Mouse (Mus musculus): Measurements from ENCODE around the gene Troap. TPM values are rescaled to one million over a fixed set of nuclear protein-coding genes. Genes with fewer than 3 reads are reported as not detected.

Gene Troap
- total and polyA plus RNA-seq, 3 experiments = 22.3 to 73.9 (median 58.2) TPM

GRCm38 (mm10) chr15:99083258-99083657, 8.9 kb downstream of the Troap start:
- TF ChIP-seq POLR2AphosphoS5 (IDR thresholded peaks at IDR 0.05; ENCODE audit: insufficient replicate concordance, low read depth, low read length) (no peak), GATA2 (IDR thresholded peaks at IDR 0.05; ENCODE audit: borderline replicate concordance, low read depth, low read length) (no peak), GATA1 (IDR thresholded peaks at IDR 0.05; ENCODE audit: borderline replicate concordance, low read length) (no peak), TAL1 (conservative IDR thresholded peaks at IDR 0.05; ENCODE audit: low read depth, low read length) (no peak), CTCF (IDR thresholded peaks at IDR 0.05; ENCODE audit: low read depth, low read length) (no peak)
- peaks cover 58% of the 10 kb centered on the region for H3K36me3 ChIP-seq (replicated peaks)
- H3K9me3 ChIP-seq (replicated peaks) = peaks cover 3% of the 10 kb centered on the region
- ATAC-seq (ENCODE audit: extremely low read depth, insufficient number of reproducible peaks, low FRiP score, poor library complexity, severe bottlenecking) (no peak), DNase-seq (ENCODE audit: low spot score) (peak; percentile 40)
- peaks cover 12% of the 10 kb centered on the region; the same call in 1 of the 2 replicates for H3K27me3 ChIP-seq (ENCODE audit: insufficient read depth, low read length)
- H3K4me1 ChIP-seq (ENCODE audit: insufficient read depth, low read depth, low read length) = peaks cover 22% of the 10 kb centered on the region
- no peak overlapping the region for H3K4me3 ChIP-seq (ENCODE audit: low read depth, low read length)

GRCm38 (mm10) chr15:99083867-99084557, 9.6 kb downstream of the Troap start:
- peaks cover 3% of the 10 kb centered on the region for H3K9me3 ChIP-seq (replicated peaks)
- DNase-seq (ENCODE audit: low spot score) (no peak), ATAC-seq (ENCODE audit: extremely low read depth, insufficient number of reproducible peaks, low FRiP score, poor library complexity, severe bottlenecking) (no peak)
- H3K4me1 ChIP-seq (ENCODE audit: insufficient read depth, low read depth, low read length) = peaks cover 15% of the 10 kb centered on the region
- peaks cover 17% of the 10 kb centered on the region; the same call in 1 of the 2 replicates for H3K27me3 ChIP-seq (ENCODE audit: insufficient read depth, low read length)
- TF ChIP-seq GATA2 (IDR thresholded peaks at IDR 0.05; ENCODE audit: borderline replicate concordance, low read depth, low read length) = no peak
- no peak for TF ChIP-seq GATA1 (IDR thresholded peaks at IDR 0.05; ENCODE audit: borderline replicate concordance, low read length)
- TF ChIP-seq POLR2AphosphoS5 (IDR thresholded peaks at IDR 0.05; ENCODE audit: insufficient replicate concordance, low read depth, low read length) = no peak
- no peak for TF ChIP-seq CTCF (IDR thresholded peaks at IDR 0.05; ENCODE audit: low read depth, low read length)
- no peak for TF ChIP-seq TAL1 (conservative IDR thresholded peaks at IDR 0.05; ENCODE audit: low read depth, low read length)
- no peak overlapping the region for H3K4me3 ChIP-seq (ENCODE audit: low read depth, low read length)
- H3K36me3 ChIP-seq (replicated peaks) = peaks cover 50% of the 10 kb centered on the region

- ATAC-seq (ENCODE audit: extremely low read depth, insufficient number of reproducible peaks, low FRiP score, poor library complexity, severe bottlenecking) (no peak), DNase-seq (ENCODE audit: low spot score) (no peak)
- peaks cover 15% of the 10 kb centered on the region for H3K4me1 ChIP-seq (ENCODE audit: insufficient read depth, low read depth, low read length)
- H3K4me3 ChIP-seq (ENCODE audit: low read depth, low read length) = no peak overlapping the region
- H3K27me3 ChIP-seq (ENCODE audit: insufficient read depth, low read length) = peaks cover 22% of the 10 kb centered on the region
- H3K9me3 ChIP-seq (replicated peaks) = peaks cover 3% of the 10 kb centered on the region
- peaks cover 46% of the 10 kb centered on the region for H3K36me3 ChIP-seq (replicated peaks)
- no peak for TF ChIP-seq GATA2 (IDR thresholded peaks at IDR 0.05; ENCODE audit: borderline replicate concordance, low read depth, low read length)
- no peak for TF ChIP-seq POLR2AphosphoS5 (IDR thresholded peaks at IDR 0.05; ENCODE audit: insufficient replicate concordance, low read depth, low read length)
- no peak for TF ChIP-seq GATA1 (IDR thresholded peaks at IDR 0.05; ENCODE audit: borderline replicate concordance, low read length)
- TF ChIP-seq CTCF (IDR thresholded peaks at IDR 0.05; ENCODE audit: low read depth, low read length) = no peak
- TF ChIP-seq TAL1 (conservative IDR thresholded peaks at IDR 0.05; ENCODE audit: low read depth, low read length) = no peak
Observed at GRCm38 (mm10) chr15:99084618-99085017, 10.2 kb downstream of the Troap start.

- Histone ChIP-seq H3K4me3 (ENCODE audit: low read depth, low read length) (no peak overlapping the region), H3K36me3 (replicated peaks) (peaks cover 32% of the 10 kb centered on the region), H3K4me1 (ENCODE audit: insufficient read depth, low read depth, low read length) (peaks cover 11% of the 10 kb centered on the region), H3K9me3 (replicated peaks) (peaks cover 3% of the 10 kb centered on the region), H3K27me3 (ENCODE audit: insufficient read depth, low read length) (peaks cover 34% of the 10 kb centered on the region)
- ATAC-seq (ENCODE audit: extremely low read depth, insufficient number of reproducible peaks, low FRiP score, poor library complexity, severe bottlenecking) = no peak
- DNase-seq (ENCODE audit: low spot score) = no peak
- TF ChIP-seq GATA2 (IDR thresholded peaks at IDR 0.05; ENCODE audit: borderline replicate concordance, low read depth, low read length) (no peak), GATA1 (IDR thresholded peaks at IDR 0.05; ENCODE audit: borderline replicate concordance, low read length) (no peak)
Observed at GRCm38 (mm10) chr15:99085997-99086396, 11.6 kb downstream of the Troap start.

GRCm38 (mm10) chr15:99087253-99088075, 13.1 kb downstream of the Troap start, which contains the start of gene C1ql4:
TSS of gene C1ql4 (minus strand) at chr15:99087817.
- no peak for TF ChIP-seq GATA1 (IDR thresholded peaks at IDR 0.05; ENCODE audit: borderline replicate concordance, low read length)
- TF ChIP-seq POLR2AphosphoS5 (IDR thresholded peaks at IDR 0.05; ENCODE audit: insufficient replicate concordance, low read depth, low read length) = no peak
- no peak for TF ChIP-seq GATA2 (IDR thresholded peaks at IDR 0.05; ENCODE audit: borderline replicate concordance, low read depth, low read length)
- TF ChIP-seq CTCF (IDR thresholded peaks at IDR 0.05; ENCODE audit: low read depth, low read length) = no peak
- TF ChIP-seq TAL1 (conservative IDR thresholded peaks at IDR 0.05; ENCODE audit: low read depth, low read length) = no peak
- Histone ChIP-seq H3K4me3 (ENCODE audit: low read depth, low read length) (peak within 1 kb of the TSS; percentile 4; the same call in 1 of the 2 replicates), H3K4me1 (ENCODE audit: insufficient read depth, low read depth, low read length) (peaks cover 10% of the 10 kb centered on the region), H3K9me3 (replicated peaks) (peaks cover 3% of the 10 kb centered on the region), H3K27me3 (ENCODE audit: insufficient read depth, low read length) (peaks cover 38% of the 10 kb centered on the region), H3K36me3 (replicated peaks) (peaks cover 18% of the 10 kb centered on the region)
- DNase-seq (ENCODE audit: low spot score) (no peak), ATAC-seq (ENCODE audit: extremely low read depth, insufficient number of reproducible peaks, low FRiP score, poor library complexity, severe bottlenecking) (no peak)

- Histone ChIP-seq H3K36me3 (replicated peaks) (peaks cover 10% of the 10 kb centered on the region), H3K4me3 (ENCODE audit: low read depth, low read length) (no peak overlapping the region), H3K27me3 (ENCODE audit: insufficient read depth, low read length) (peaks cover 47% of the 10 kb centered on the region), H3K4me1 (ENCODE audit: insufficient read depth, low read depth, low read length) (peaks cover 6% of the 10 kb centered on the region), H3K9me3 (replicated peaks) (peaks cover 3% of the 10 kb centered on the region)
- ATAC-seq (ENCODE audit: extremely low read depth, insufficient number of reproducible peaks, low FRiP score, poor library complexity, severe bottlenecking) (no peak), DNase-seq (ENCODE audit: low spot score) (no peak)
- TF ChIP-seq POLR2AphosphoS5 (IDR thresholded peaks at IDR 0.05; ENCODE audit: insufficient replicate concordance, low read depth, low read length) = no peak
- TF ChIP-seq GATA1 (IDR thresholded peaks at IDR 0.05; ENCODE audit: borderline replicate concordance, low read length) = no peak
Observed at GRCm38 (mm10) chr15:99088292-99088691, 13.9 kb downstream of the Troap start.
